Mouse (Mus musculus) liver, adult 2 months (tissue): ENCODE results near the gene Cops7a.

Source experiments
- CTCF ChIP-seq: fragments of 200-500 bp; IDR thresholded peaks from 2 replicates; pipeline ENCODE4 v1.5.1; 2011; ENCODE audit warnings: low read depth, low read length, control low read depth
- POLR2A ChIP-seq: fragments of 200-500 bp; IDR thresholded peaks from 2 replicates; pipeline ENCODE4 v1.6.1; 2011; ENCODE audit warnings: low read length, control low read depth; ENCODE audit not compliant: insufficient read depth; ENCODE audit errors: extremely low read depth

- TF ChIP-seq POLR2A (no peak), CTCF (no peak)
Observed at GRCm38 (mm10) chr6:124920318-124921085, 44.8 kb downstream of the Cops7a start.
